Mouse (Mus musculus) CH12.LX (cell line): ENCODE measurements around the gene Themis. TPM values are rescaled to one million over a fixed set of nuclear protein-coding genes. Genes with fewer than 3 reads are reported as not detected.

Experiments
- DNase-seq: peaks from one replicate; pipeline ENCODE4 v3.0.0-alpha.2; 2013; ENCODE audit errors: extremely low read depth
- H3K27ac ChIP-seq: 2 replicates; pipeline ENCODE4 v1.5.1; 2012; ENCODE audit warnings: low read depth, mild to moderate bottlenecking, control low read depth, moderate library complexity; ENCODE audit not compliant: insufficient read depth
- H3K27me3 ChIP-seq: replicated peaks from 2 replicates; pipeline ENCODE3; 2012; ENCODE audit warnings: inconsistent platforms
- H3K36me3 ChIP-seq, 2 experiments: replicated peaks in 1 of 2; 2 replicates each; pipeline versions ENCODE3 to v1.6.1; 2012; ENCODE audit warnings: inconsistent platforms in 1 of 2, low read length in 1 of 2, mild to moderate bottlenecking in 1 of 2, mixed read lengths in 1 of 2, moderate library complexity in 1 of 2; ENCODE audit not compliant: control insufficient read depth in 1 of 2, insufficient read depth in 1 of 2
- H3K4me1 ChIP-seq, 2 experiments: 2 replicates each; pipeline ENCODE4 v1.6.1; 2012; ENCODE audit warnings: inconsistent platforms in 1 of 2, moderate library complexity in 1 of 2; ENCODE audit not compliant: insufficient read depth in 2 of 2, control insufficient read depth in 1 of 2
- H3K4me2 ChIP-seq: 2 replicates; pipeline ENCODE4 v1.6.1; 2012; ENCODE audit warnings: low read depth, mild to moderate bottlenecking, control low read depth; ENCODE audit not compliant: poor library complexity, insufficient read depth, severe bottlenecking
- H3K4me3 ChIP-seq, 3 experiments: fragments of 150-350 bp in 1 of 3; sonication (generic) in 1 of 3; replicated peaks in 1 of 3; 2 replicates each; pipeline versions ENCODE3 to v1.5.1; 2011 to 2012; ENCODE audit warnings: low read depth in 2 of 3, low read length in 2 of 3, mild to moderate bottlenecking in 2 of 3, moderate library complexity in 2 of 3, control low read depth in 1 of 3, improper control_type of control experiment in 1 of 3, inconsistent platforms in 1 of 3, mixed read lengths in 1 of 3; ENCODE audit not compliant: poor library complexity in 1 of 3
- H3K79me2 ChIP-seq: replicated peaks from 2 replicates; pipeline ENCODE4 v1.6.1; 2012; ENCODE audit warnings: mild to moderate bottlenecking, moderate library complexity; ENCODE audit not compliant: control insufficient read depth, poor library complexity, insufficient read depth, severe bottlenecking; ENCODE audit errors: extremely low read depth
- H3K9ac ChIP-seq: 2 replicates; pipeline ENCODE4 v1.6.1; 2012; ENCODE audit warnings: low read depth, mild to moderate bottlenecking, control low read depth, moderate library complexity; ENCODE audit not compliant: insufficient read depth
- H3K9me3 ChIP-seq: replicated peaks from 2 replicates; pipeline ENCODE3; 2012; ENCODE audit warnings: low read length, inconsistent platforms, mixed read lengths
- BHLHE40 ChIP-seq: IDR thresholded peaks from 2 replicates; pipeline ENCODE4 v1.6.1; 2011; ENCODE audit warnings: mild to moderate bottlenecking, low read depth, low read length, improper control_type of control experiment
- CHD1 ChIP-seq: IDR thresholded peaks from 2 replicates; pipeline ENCODE4 v1.6.1; 2012; ENCODE audit warnings: low read depth, low read length, improper control_type of control experiment, inconsistent platforms
- E2F4 ChIP-seq: IDR thresholded peaks from 2 replicates; pipeline ENCODE4 v1.6.1; 2011; ENCODE audit warnings: low read depth, low read length, improper control_type of control experiment; ENCODE audit not compliant: insufficient replicate concordance
- ELF1 ChIP-seq: IDR thresholded peaks from 2 replicates; pipeline ENCODE4 v1.6.1; 2014; ENCODE audit warnings: low read depth, mild to moderate bottlenecking, inconsistent platforms, low read length, improper control_type of control experiment
- EP300 ChIP-seq: IDR thresholded peaks from 2 replicates; pipeline ENCODE4 v1.6.1; 2011; ENCODE audit warnings: low read length, improper control_type of control experiment
- ETS1 ChIP-seq: conservative IDR thresholded peaks from 2 replicates; pipeline ENCODE4 v1.6.1; 2012; ENCODE audit warnings: low read depth, mild to moderate bottlenecking, inconsistent platforms, low read length, improper control_type of control experiment, moderate library complexity
- HCFC1 ChIP-seq: IDR thresholded peaks from 2 replicates; pipeline ENCODE4 v1.6.1; 2012; ENCODE audit warnings: low read depth, mild to moderate bottlenecking, inconsistent platforms, low read length, improper control_type of control experiment
- IRF4 ChIP-seq: IDR thresholded peaks from 2 replicates; pipeline ENCODE4 v1.6.1; 2014; ENCODE audit warnings: low read depth, mild to moderate bottlenecking, inconsistent platforms, low read length, improper control_type of control experiment
- JUN ChIP-seq: IDR thresholded peaks from 2 replicates; pipeline ENCODE4 v1.6.1; 2011; ENCODE audit warnings: low read depth, mild to moderate bottlenecking, low read length, improper control_type of control experiment, moderate library complexity; ENCODE audit not compliant: insufficient read depth
- JUND ChIP-seq: conservative IDR thresholded peaks from 2 replicates; pipeline ENCODE4 v1.6.1; 2011; ENCODE audit warnings: low read depth, low read length, improper control_type of control experiment
- KAT2A ChIP-seq: IDR thresholded peaks from 2 replicates; pipeline ENCODE4 v1.6.1; 2012; ENCODE audit warnings: low read length, improper control_type of control experiment, inconsistent platforms; ENCODE audit not compliant: insufficient replicate concordance
- MAX ChIP-seq: IDR thresholded peaks from 2 replicates; pipeline ENCODE4 v1.6.1; 2011; ENCODE audit warnings: low read length, improper control_type of control experiment
- MAZ ChIP-seq: IDR thresholded peaks from 2 replicates; pipeline ENCODE4 v1.6.1; 2012; ENCODE audit warnings: low read depth, mild to moderate bottlenecking, inconsistent platforms, low read length, improper control_type of control experiment, moderate library complexity
- MEF2A ChIP-seq: IDR thresholded peaks from 2 replicates; pipeline ENCODE4 v1.6.1; 2014; ENCODE audit warnings: low read depth, mild to moderate bottlenecking, inconsistent platforms, low read length, improper control_type of control experiment, borderline replicate concordance
- MXI1 ChIP-seq: IDR thresholded peaks from 2 replicates; pipeline ENCODE4 v1.6.1; 2011; ENCODE audit warnings: mild to moderate bottlenecking, low read depth, low read length, improper control_type of control experiment
- MYC ChIP-seq: IDR thresholded peaks from 2 replicates; pipeline ENCODE4 v1.6.1; 2011; ENCODE audit warnings: low read depth, mild to moderate bottlenecking, improper control_type of control experiment, low read length
- NRF1 ChIP-seq: IDR thresholded peaks from 2 replicates; pipeline ENCODE4 v1.6.1; 2014; ENCODE audit warnings: low read depth, mild to moderate bottlenecking, inconsistent platforms, low read length, improper control_type of control experiment, moderate library complexity
- PAX5 ChIP-seq: IDR thresholded peaks from 2 replicates; pipeline ENCODE4 v1.6.1; 2012; ENCODE audit warnings: low read length, inconsistent platforms, mixed read lengths
- POLR2A ChIP-seq: IDR thresholded peaks from 2 replicates; pipeline ENCODE4 v1.6.1; 2011; ENCODE audit warnings: low read depth, mild to moderate bottlenecking, improper control_type of control experiment, low read length
- RAD21 ChIP-seq: IDR thresholded peaks from 2 replicates; pipeline ENCODE4 v1.6.1; 2011; ENCODE audit warnings: low read depth, mild to moderate bottlenecking, low read length, improper control_type of control experiment, moderate library complexity
- RCOR1 ChIP-seq: conservative IDR thresholded peaks from 2 replicates; pipeline ENCODE4 v1.6.1; 2012; ENCODE audit warnings: low read depth, mild to moderate bottlenecking, inconsistent platforms, low read length, improper control_type of control experiment
- SIN3A ChIP-seq: IDR thresholded peaks from 2 replicates; pipeline ENCODE4 v1.6.1; 2012; ENCODE audit warnings: low read length, improper control_type of control experiment, inconsistent platforms
- SMC3 ChIP-seq: IDR thresholded peaks from 2 replicates; pipeline ENCODE4 v1.6.1; 2011; ENCODE audit warnings: low read depth, low read length, improper control_type of control experiment
- UBTF ChIP-seq: IDR thresholded peaks from 2 replicates; pipeline ENCODE4 v1.6.1; 2012; ENCODE audit warnings: low read depth, mild to moderate bottlenecking, inconsistent platforms, low read length, improper control_type of control experiment, moderate library complexity
- USF2 ChIP-seq: conservative IDR thresholded peaks from 2 replicates; pipeline ENCODE4 v1.6.1; 2011; ENCODE audit warnings: low read depth, low read length, improper control_type of control experiment
- ZMIZ1 ChIP-seq: IDR thresholded peaks from 2 replicates; pipeline ENCODE4 v1.6.1; 2012; ENCODE audit warnings: low read depth, mild to moderate bottlenecking, inconsistent platforms, low read length, improper control_type of control experiment
- dilution Hi-C: fragments of 300-500 bp; cut with MboI; formaldehyde crosslinking; loops from 2 replicates; pipeline ENCODE4 v1.14.3; 2020; ENCODE audit warnings: low sequenced_read_pairs; ENCODE audit not compliant: extremely low pct_unique_long_range_greater_than_20kb, extremely low pct_ligation_motif_present
- in situ Hi-C: fragments of 300-500 bp; cut with MboI; formaldehyde crosslinking; loops from 3 replicates; pipeline ENCODE4 v1.14.3; 2019; ENCODE audit warnings: low sequenced_read_pairs, low pct_ligation_motif_present, low pct_unique_long_range_greater_than_20kb, mixed read lengths
- polyA plus RNA-seq: library from polyadenylated mRNA; unstranded; fragments of >175 nt; gene quantifications from 2 replicates; pipeline ENCODE4 v1.2.1, GENCODE M21; 2012; ENCODE audit warnings: low read depth; ENCODE audit not compliant: insufficient read length
- total RNA-seq, 2 experiments: library from RNA; depleted of rRNA; stranded (reverse); fragments of 300-350 nt in 1 of 2; fragments of >200 nt in 1 of 2; gene quantifications; 2 replicates each; pipeline ENCODE4 v1.2.3; 2012 to 2014

Gene Themis
- total RNA-seq (2012; rRNA removed) (not detected in 2 replicates), total RNA-seq (2014; rRNA removed) (not detected in 2 replicates), polyA plus RNA-seq (not detected in 2 replicates)

- Histone ChIP-seq H3K4me3 (no peak within 1 kb of the TSS), H3K4me2 (no peak within 1 kb of the TSS), H3K27me3 (no peaks in the 10 kb centered on the region), H3K9me3 (peaks cover 2% of the 10 kb centered on the region), H3K4me1 (no peaks in the 10 kb centered on the region), H3K79me2 (no peaks in the 10 kb centered on the region), H3K36me3 (no peaks in the 10 kb centered on the region), H3K9ac (no peak within 1 kb of the TSS), H3K27ac (no peak within 1 kb of the TSS)
- DNase-seq: no peak
- dilution Hi-C loops (no loop called here), in situ Hi-C loops (no loop called here)
- TF ChIP-seq USF2: no peak
- no peak for TF ChIP-seq BHLHE40
- no peak for TF ChIP-seq IRF4
- no peak for TF ChIP-seq NRF1
- no peak for TF ChIP-seq MAZ
- no peak for TF ChIP-seq MAX
- TF ChIP-seq ELF1: no peak
- TF ChIP-seq MEF2A: no peak
- no peak for TF ChIP-seq E2F4
Measured at GRCm38 (mm10) chr10:28668261-28668660, at the start of gene Themis. Gene Themis, plus strand, starts transcription at chr10:28668360.

- no peaks in the 10 kb centered on the region for H3K27me3 ChIP-seq
- in situ Hi-C loops (no loop called here), dilution Hi-C loops (no loop called here)
- H3K79me2 ChIP-seq: no peaks in the 10 kb centered on the region
- peaks cover 2% of the 10 kb centered on the region for H3K9me3 ChIP-seq
- H3K4me2 ChIP-seq: no peak overlapping the region
- no peak overlapping the region for H3K4me3 ChIP-seq
- H3K9ac ChIP-seq: no peak overlapping the region
- no peaks in the 10 kb centered on the region for H3K36me3 ChIP-seq
- TF ChIP-seq JUN (no peak), RCOR1 (no peak), RAD21 (no peak), SMC3 (no peak), ZMIZ1 (no peak), KAT2A (no peak), CHD1 (no peak), UBTF (no peak), PAX5 (no peak), MAZ (no peak), HCFC1 (no peak), ETS1 (no peak), POLR2A (no peak), JUND (no peak), SIN3A (no peak), MXI1 (no peak), MAX (no peak), USF2 (no peak), MYC (no peak), EP300 (no peak)
- DNase-seq: no peak
- no peak overlapping the region for H3K27ac ChIP-seq
- no peaks in the 10 kb centered on the region for H3K4me1 ChIP-seq
Measured at GRCm38 (mm10) chr10:28619415-28619814, 48.7 kb upstream of the Themis start.
